ENCODE assay signal across 8 mouse cellular contexts in the genomic region with DNA sequence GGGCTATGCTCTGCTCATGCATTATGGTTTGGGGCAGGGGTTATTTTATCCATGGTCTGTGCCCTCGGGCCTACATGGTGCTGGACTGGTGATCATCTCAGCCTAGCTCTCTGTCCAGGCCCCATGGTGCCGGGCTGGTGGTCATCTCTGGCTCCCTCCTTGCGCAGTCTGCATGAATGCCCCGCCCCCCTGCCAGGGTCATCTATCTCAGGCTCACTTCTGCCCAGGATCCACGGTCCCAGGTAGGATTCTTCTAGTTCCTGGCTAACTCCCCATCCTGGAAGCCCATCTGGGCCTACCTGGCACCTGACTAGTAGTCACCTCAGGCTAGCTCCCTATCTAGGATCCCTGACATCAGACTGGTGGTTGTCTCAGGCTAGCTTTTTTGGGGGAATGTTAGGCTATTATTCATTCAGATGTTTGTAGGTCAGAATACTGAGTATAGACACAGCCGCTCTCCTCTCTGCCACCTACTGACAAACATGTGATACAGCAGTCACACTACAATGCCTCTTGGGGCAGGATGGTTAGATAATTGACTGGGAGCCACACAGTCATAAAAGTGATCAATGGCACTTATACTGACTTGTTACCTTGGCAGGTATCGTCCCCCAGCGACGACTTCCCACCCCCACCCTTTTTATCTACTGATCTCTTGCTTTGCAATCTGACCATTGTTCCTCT.
DNase-seq lines count a peak whose midpoint lies in the region; ATAC-seq lines count a peak whose summit lies in the region.

No protein-coding gene starts in this region.

- no peaks in the 10 kb centered on the region for H3K36me3 ChIP-seq in kidney, embryonic 14.5 days (ENCODE audit: control insufficient read depth, insufficient read depth, low read length)
- no peaks in the 10 kb centered on the region for H3K36me3 ChIP-seq in embryonic facial prominence, embryonic 13.5 days

- H3K4me3 ChIP-seq in kidney, embryonic 14.5 days (ENCODE audit: low read length): no peak overlapping the region
- no peak overlapping the region for H3K4me3 ChIP-seq in embryonic facial prominence, embryonic 13.5 days

- peak; percentile 25 for DNase-seq in kidney, adult 9 months
- peak; percentile 16 for DNase-seq in A20 (ENCODE audit: low read depth, low spot score)
- DNase-seq in Muller cell, postnatal 12 days (ENCODE audit: inconsistent ontology term): peak; percentile 34
- no peak for DNase-seq in gastrocnemius, postnatal 14 days
- no peak for DNase-seq in frontal cortex, postnatal 10 days (ENCODE audit: low spot score in 2 of 2)
- DNase-seq in yolk sac, embryonic 10.5 days (ENCODE audit: low spot score): no peak

- no peaks in the 10 kb centered on the region for H3K9me3 ChIP-seq in kidney, embryonic 14.5 days (ENCODE audit: control insufficient read depth, low read length)
- H3K9me3 ChIP-seq in embryonic facial prominence, embryonic 13.5 days: no peaks in the 10 kb centered on the region

- H3K27me3 ChIP-seq in kidney, embryonic 14.5 days (ENCODE audit: control insufficient read depth, insufficient read depth, low read length): no peaks in the 10 kb centered on the region
- H3K27me3 ChIP-seq in embryonic facial prominence, embryonic 13.5 days: no peaks in the 10 kb centered on the region

- 53% methylated on average over 9 of the region's 9 CpGs for WGBS in kidney, embryonic 14.5 days
- 64% methylated on average over 9 of the region's 9 CpGs for WGBS in embryonic facial prominence, embryonic 13.5 days

- intact Hi-C loops in gastrocnemius, postnatal 14 days (cut with DNase I; ENCODE audit: low total_unique reads): no loop called here

- ATAC-seq in kidney, embryonic 14.5 days (ENCODE audit: low FRiP score, low TSS enrichment): no peak
- ATAC-seq in embryonic facial prominence, embryonic 13.5 days (ENCODE audit: insufficient number of reproducible peaks, insufficient read depth, low FRiP score, low TSS enrichment, low read depth): peak; percentile 52; the same call in 1 of the 2 replicates

- H3K27ac ChIP-seq in kidney, embryonic 14.5 days (ENCODE audit: low read depth, low read length): no peak overlapping the region
- no peak overlapping the region for H3K27ac ChIP-seq in embryonic facial prominence, embryonic 13.5 days

- H3K9ac ChIP-seq in kidney, embryonic 14.5 days (ENCODE audit: low read depth, low read length): no peak overlapping the region
- H3K9ac ChIP-seq in embryonic facial prominence, embryonic 13.5 days: no peak overlapping the region

- no peaks in the 10 kb centered on the region for H3K4me1 ChIP-seq in kidney, embryonic 14.5 days (ENCODE audit: control insufficient read depth, insufficient read depth, low read length)
- no peaks in the 10 kb centered on the region for H3K4me1 ChIP-seq in embryonic facial prominence, embryonic 13.5 days

- no peak overlapping the region for H3K4me2 ChIP-seq in kidney, embryonic 14.5 days (replicated peaks; ENCODE audit: low read depth, low read length)
- H3K4me2 ChIP-seq in embryonic facial prominence, embryonic 13.5 days: no peak overlapping the region

Comparison
In these comparisons a context has a peak if more than half of its experiments do, and no peak if none do; other contexts are left out.
1. DNase-seq: peak in kidney, adult 9 months (single experiment), A20 (single experiment) and Muller cell, postnatal 12 days (single experiment); none in gastrocnemius, postnatal 14 days (single experiment), frontal cortex, postnatal 10 days (0 of 2) and yolk sac, embryonic 10.5 days (single experiment).